Mouse (Mus musculus) left cerebral cortex, postnatal 36 days (tissue): ENCODE measurements at regions not wholly inside any gene's neighbourhood (a gene's known extent, or its start where the extent isn't known, plus 50 kb on each side); places are given as distances from the start of the nearest gene placed in this dataset.

Source experiments
- DNase-seq, 2 experiments: peaks; one replicate each; pipeline ENCODE4 v3.0.0; 2021 to 2022; ENCODE audit warnings: low spot score in 2 of 2, mixed read lengths in 1 of 2
- intact Hi-C: fragments of 180-260 bp; cut with DNase I; formaldehyde crosslinking; loops from one replicate; pipeline ENCODE4 v1.15.1; 2025

DNA sequence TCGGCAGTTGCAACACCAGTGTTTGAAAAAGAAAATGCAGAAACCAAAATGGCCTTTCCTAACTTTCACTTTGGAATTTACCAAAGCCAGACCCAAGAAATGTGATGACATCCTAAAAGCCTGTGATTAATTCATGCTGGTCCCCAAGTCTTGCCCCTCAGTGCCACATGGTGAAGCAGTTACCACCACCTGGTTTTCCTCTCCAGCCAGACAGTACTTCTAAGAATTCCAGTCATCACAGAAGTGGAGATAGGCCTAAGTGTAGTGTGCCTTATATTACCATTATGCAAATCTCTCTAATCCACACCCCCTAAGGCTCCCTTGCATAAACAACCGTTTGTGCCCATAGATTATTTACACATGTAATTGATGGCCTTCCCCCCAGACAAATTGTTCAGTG, 311.0 kb downstream of the Cxcl12 start:
- intact Hi-C loops: no loop called here
- DNase-seq: no peak

DNA sequence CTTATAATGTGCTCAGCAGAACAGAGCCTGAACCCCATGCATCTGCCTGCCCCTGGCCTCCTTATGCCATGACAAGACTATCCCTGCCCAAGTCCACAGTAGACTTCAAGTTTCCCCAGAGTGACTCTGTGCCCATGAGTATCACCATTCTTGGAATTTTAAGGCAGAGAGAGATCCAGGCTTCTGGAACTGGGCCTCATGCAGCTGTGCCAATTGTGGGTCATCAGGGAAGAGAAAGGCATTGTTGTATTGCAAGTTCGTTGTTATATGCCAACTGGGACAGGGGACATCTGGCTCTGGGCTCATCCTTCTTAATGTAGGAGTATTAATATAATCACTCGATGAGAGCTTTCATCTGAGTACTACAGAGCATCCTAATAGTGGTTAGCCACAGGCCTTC, 312.1 kb downstream of the Cxcl12 start:
- intact Hi-C loops: no loop called here
- no peak for DNase-seq

DNA sequence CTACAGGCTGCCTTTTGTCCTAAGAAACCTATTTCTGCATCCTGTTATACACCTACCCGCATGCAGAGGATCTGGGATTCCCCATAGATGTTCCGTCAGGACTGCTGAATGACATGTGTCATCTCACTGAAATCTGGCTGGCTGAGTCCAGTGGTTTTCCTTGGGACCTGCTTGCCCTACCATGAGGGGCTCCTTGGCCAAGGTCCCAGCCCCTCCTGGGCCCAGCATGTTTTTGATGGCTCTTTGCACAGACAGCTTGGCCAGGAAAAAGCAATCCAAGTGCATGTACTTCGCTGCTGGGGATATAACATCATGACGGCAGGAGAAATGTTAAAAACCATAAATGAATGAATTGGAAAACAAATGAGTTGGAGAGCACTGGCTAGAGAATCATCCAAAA, 320.8 kb downstream of the Cxcl12 start:
- DNase-seq: no peak
- intact Hi-C loops: no loop called here

DNA sequence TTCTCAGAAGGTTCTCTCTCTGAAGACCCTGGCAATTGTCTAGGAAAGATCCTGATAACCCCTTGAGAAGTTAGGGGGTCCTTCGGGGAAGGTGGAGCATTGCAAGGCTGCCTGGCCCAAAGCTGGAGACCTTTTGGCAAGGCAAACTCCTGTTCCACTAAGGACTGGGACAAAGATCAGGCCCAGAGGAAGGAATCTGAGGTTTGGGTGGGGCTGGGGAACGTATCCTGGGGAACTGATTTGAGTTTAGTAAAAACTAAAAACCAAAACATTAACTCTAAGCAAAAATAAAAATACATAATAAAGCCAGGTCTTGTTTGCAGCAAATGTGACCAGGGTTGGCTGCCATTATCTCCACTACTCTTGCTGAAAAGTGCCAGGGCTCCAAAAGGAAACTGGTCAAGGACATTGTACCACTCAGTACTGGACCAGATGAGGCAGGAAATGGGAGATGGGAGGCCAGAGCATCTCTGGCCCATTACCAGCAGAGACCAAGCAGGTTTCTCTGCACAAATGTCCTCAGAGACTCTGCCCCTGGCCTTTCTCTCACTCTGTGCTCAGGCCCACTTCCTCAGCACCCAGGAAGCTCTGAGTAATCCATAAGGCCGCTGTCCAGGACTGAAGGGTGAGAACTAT, 321.5 kb downstream of the Cxcl12 start:
- intact Hi-C loops: no loop called here
- no peak for DNase-seq

DNA sequence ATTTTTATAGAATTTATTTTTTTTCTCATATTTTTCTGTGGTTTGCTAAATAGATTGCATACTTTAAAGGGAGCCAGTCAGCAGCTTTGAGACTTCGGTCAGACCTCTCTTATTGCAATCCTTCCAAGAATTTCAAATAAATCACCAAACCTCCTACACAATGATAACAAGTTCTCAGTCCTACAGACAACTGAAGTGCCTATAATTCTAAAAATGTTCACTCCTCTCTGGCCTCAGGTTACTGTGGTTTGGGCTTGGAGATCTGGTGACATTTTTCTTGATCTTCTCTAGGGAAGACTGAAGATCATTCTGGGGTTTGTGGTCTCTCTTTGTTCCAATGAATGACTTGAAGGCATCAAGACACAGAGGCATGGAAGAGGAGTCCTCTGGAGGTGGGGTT, 326.6 kb downstream of the Cxcl12 start:
- intact Hi-C loops: no loop called here
- no peak for DNase-seq

DNA sequence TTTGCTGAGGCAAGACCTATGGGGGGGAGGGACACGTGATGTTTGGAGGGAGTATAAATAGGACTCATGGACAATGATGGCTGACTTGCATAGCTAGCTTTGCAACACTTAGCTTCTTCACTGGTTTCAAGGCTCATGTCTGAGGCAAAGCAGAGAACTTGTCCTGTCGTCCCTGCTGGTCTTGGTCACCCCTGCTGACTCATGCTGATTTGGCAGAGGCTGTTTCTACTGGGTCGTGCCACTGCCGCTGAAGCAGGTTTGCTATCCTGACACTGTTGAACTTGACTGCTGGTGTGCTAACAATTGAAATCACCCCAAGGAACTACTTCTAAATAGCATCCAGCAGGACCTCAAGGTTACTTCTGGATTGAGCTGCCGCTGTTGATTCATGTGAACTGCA, 329.0 kb downstream of the Cxcl12 start:
- no peak for DNase-seq
- intact Hi-C loops: no loop called here

DNA sequence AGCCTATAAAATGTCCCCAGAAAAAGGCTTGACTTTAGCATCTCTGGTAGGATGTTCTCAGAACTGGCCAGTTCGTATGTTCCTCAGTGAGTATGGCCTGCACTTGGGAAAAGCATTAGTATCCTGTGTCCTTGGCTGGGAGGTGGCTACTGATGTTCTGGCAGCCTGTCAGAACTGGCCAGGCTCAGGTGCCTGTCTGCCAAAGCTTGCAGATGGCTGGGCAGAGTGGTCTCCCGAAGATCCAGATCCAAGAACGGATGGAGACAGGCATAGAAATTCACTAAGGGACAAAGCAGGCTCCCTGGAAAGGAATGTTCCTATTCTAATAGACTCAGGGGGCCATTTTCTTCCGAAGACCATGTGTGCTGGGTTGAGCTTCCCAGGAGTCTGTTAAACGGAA, 329.6 kb downstream of the Cxcl12 start:
- DNase-seq: no peak
- intact Hi-C loops: no loop called here

DNA sequence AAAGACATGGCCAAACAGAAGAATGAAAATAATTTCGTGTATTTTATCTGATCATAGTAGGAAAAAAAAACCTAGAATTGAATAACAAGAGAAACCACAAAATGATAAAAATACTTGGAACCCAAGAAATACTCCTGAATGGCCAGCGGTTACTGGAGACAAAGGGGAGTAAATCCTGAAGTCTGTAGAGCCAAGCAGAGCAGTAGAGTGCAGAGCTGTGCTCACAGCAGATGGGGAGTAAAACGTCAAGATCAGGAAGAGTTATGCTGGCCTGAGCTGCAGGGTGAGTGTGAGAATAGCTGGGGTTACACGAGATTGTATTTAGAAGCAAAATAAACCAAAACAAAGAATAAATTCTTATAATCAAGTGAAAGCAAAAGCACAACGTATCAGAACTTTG, 334.0 kb downstream of the Cxcl12 start:
- intact Hi-C loops: no loop called here
- DNase-seq: no peak

DNA sequence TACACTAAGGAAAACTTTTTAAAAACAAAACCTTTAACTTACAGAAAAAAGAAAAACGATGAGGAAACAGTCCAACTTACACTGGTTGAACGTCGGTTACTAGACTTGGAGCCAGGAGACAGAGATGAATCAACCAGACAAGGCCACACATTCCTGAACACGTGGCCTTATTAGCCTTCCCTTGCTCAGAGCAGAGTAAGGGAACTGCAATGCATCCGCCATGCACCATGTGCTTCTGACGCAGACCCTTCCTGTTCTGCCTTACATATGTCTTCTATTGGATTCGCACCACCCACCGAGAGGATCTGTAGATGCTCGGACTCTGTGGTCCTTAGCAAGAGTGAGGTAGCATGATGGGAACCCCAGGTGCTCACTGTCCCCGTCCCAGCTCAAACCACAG, 336.2 kb upstream of the Zfp637 start:
- DNase-seq: no peak
- intact Hi-C loops: no loop called here

DNA sequence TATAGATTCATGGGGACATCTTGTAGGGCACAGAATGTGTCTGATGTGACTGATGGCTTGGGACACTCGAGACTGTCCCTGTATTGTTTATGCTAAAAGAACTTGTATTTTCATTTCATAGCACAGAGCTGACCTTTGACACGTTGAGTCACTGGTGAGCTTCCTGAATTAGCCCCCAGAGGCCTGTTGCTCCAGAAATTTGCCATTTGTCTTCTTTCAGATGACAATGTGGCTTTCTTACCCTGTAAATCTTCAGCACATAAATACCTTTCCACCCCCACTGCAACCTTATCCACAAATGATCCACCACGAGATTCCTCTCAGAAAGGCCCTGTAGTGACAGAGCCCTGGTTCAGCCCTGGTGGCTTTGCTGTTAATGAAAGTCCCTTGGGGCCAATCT, 335.5 kb upstream of the Zfp637 start:
- intact Hi-C loops: no loop called here
- no peak for DNase-seq

DNA sequence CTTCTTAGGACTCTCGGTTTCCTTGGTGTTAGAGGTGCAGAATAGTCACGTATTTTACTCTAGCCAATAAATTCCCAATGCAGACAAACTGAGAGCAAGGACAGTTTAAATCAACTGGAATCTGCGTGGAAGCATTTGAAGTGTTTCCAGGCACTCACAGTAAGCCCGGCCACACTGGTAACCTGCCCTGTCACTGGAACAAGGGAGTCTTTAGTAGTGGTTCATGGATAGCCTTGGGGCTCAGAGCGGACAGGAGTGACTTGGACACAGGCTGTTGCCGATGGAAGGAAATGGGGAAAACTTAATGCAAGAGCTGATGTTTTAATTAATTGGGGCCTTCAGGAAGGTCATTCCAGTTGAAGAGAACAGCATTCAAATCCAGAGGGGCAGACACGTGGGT, 334.4 kb upstream of the Zfp637 start:
- no peak for DNase-seq
- intact Hi-C loops: no loop called here

DNA sequence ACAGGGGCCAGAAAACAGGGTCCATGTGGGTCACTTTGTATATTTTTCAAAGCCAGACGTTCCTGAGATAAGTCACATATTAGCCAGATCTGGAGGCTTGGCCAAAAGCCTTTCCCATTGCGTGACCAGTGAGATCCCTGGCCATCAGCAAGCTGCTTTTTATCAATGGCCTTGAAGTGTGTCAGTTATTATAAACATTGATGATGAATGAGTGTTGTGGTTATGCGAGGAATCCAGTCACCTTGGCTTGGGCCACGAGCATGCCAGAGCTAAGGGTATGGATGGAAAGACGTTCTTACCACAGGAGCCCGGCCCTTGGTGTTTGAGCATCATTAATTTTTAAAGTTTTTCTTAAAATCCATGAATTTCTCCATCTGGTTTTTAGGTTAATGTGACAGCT, 332.1 kb upstream of the Zfp637 start:
- intact Hi-C loops: no loop called here
- DNase-seq: no peak

DNA sequence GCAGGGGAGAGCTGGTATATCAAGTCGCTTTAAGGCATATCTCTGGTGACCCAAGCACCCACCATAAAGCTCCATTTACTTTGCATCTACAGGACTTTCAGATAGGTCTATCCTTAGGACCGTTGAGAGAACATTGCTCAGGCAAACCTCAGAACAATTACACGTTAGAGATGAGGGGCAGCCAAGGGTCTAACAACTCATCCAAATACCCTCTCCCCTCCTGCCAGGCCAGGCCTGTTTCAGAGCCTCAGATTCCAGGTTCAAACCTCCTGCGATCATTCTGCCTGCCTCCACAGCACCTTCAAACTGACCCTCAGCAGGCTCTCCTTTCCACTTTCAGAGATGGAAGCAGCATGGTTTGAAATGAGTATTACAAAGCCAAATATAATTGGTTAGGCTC, 331.0 kb upstream of the Zfp637 start:
- intact Hi-C loops: no loop called here
- DNase-seq: no peak

DNA sequence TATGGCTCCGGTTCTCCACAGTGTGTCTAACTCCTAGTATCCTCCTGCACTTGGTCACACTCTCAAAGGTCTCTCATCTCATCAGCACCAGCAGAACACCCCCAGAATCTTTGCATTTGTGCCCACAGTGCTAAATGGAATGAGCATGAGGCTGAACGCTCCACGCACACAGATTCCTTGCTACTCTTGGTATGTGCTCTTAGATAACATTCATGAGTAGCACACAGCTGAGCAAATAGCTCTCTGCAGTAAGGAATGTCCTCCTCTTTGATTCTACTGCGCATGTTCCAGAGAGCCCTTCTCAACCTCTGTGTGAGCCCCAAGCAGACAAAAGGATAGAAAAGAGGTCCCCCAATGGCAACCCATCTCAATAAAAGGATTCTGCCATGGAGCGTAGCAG, 326.1 kb upstream of the Zfp637 start:
- intact Hi-C loops: no loop called here
- no peak for DNase-seq

DNA sequence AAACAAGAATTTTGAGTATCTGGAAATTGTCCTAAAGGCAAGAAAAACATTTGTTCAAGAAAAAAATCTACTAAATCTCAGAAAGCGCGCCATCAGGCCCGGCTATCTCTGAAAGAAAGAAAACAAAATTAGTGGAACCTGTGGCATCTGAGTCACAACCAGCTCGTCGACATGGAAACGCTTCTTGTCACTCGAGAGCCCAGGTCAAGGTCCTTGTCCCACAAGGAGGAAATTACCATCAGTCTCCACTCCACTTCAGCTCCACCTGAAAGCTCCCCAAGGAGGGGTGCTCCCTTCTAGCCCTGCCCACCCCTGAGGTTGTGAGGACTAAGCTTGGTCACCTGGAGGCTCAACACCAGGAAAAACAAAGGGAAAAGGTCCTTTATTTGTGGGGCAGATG, 324.1 kb upstream of the Zfp637 start:
- intact Hi-C loops: no loop called here
- DNase-seq: no peak

DNA sequence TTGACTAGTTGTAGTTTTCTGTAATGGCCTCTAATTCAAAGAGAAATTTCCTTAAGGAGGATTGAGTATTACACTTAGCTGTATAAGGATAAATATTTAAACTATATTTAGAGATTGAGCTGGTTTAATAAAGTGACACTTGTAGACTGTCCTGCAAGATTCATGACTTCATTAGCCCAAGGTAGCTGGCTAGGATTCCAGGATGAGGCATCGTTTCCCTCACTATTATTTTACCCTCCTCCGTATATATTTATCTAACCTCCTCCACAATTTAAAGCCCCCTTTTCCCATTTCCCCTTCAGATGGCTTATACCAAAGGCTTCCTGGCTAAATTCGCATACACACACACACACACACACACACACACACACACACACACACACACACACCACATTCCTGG, 322.0 kb upstream of the Zfp637 start:
- no peak for DNase-seq
- intact Hi-C loops: no loop called here

DNA sequence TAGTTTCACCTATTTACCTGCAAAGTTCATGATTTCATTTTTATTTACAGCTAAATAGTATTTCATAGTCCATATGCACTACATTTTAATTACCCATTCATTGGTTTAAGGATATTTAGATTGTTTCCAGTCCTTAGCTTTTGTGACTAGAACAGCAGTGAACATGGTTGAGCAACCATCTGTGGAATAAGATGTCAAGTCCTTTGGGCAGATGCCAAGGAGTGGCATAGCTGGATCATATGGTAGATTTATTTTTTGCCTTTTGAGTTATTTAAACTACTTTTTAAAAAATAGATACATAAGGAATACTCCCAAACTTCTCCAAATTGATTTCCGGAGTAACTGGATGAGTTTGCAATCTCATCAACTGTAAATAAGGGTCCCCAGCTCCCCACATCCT, 321.5 kb upstream of the Zfp637 start:
- intact Hi-C loops: no loop called here
- no peak for DNase-seq

DNA sequence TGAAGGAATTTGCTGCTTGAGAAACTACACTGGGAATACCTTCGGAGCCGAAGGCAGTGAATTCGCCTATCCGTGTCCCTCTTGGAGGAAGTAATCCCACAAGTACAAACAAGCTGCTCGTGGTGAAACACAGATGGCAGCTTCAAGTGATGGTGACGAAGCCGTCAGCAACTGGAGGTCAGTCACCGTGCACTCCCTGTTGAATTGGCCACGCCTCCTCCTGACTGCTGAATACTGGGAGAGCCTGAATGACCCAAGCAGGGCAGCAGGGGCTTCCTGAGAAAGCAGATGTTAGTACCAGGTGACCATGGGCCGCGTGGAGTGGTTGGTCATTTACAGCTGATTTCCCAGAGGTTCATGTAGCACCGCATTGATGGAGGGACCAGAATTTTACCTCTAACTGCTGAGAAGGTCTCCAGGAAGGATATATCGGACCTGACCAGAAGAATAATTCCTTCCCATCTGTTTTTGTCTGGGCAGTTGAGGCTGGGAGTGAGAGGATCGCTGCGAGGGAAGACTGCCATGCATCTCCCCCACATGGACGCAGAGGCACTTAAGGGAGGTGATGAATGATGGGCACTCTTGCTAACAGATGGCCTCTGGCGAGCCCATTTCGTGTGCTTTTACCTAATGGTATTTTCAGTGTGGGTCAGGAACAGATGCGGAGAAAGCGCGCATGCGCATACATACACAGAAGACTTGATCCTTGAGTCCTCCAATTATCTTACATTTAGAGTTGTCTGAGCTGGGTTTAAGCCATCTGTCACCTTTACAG, 314.6 kb upstream of the Zfp637 start:
- DNase-seq: no peak
- intact Hi-C loops: no loop called here

DNA sequence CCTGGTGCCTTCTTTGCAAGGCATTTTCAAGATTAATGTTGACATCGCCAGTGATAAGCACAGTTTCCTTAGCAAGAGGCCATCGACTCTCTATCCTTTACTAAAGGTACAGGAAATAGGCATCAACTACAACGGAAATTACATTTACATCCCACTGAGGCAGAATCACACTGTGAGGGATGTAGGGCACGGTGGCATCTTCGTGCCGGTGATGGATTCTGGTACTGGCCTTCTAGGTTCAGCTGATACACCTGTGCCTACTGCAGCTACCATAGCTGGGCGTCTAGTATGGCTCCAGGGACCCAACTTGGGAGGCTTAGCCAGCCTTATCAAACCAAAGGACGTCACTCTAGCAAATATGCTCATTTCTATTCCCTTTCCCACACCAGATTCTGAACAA, 313.5 kb upstream of the Zfp637 start:
- intact Hi-C loops: no loop called here
- DNase-seq: no peak

DNA sequence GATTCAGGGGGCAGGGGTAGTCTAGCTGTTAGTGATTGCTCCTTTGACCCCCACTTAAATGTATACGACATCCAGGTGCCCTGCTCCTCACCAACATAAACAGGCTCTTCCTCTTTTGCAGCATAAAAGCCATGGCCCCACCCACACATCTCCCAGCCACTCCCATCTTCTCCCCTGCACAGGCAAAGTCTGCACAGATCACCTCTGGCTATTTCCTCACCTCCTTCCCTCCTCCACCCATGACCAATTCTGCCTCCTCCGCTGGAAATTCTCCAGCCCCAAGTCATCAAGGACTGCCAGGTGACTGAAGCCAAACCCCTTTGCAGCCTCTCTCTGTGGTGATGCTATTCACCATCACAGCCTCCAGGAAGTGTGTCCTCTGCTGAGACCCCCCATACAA, 306.8 kb upstream of the Zfp637 start:
- DNase-seq: no peak
- intact Hi-C loops: no loop called here

DNA sequence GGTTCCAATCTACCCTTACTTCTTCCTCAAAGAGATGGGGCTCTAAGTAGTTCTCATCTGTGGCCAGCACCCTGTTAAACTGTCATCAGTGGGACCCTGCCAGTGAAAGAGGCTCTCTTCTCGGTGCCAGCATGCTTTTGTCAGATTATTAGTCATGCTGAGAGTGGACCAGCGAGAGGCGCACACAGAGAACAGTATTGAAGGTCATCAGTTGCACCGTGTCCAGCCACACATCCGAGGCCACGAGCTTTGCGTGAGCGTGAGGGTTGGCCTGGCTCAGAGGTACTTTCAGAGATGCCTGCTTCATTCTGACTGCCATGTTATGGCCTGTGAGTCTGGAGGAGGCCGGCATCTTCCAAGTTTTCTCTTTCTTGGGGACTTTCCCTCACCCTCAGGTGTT, 306.0 kb upstream of the Zfp637 start:
- no peak for DNase-seq
- intact Hi-C loops: no loop called here

DNA sequence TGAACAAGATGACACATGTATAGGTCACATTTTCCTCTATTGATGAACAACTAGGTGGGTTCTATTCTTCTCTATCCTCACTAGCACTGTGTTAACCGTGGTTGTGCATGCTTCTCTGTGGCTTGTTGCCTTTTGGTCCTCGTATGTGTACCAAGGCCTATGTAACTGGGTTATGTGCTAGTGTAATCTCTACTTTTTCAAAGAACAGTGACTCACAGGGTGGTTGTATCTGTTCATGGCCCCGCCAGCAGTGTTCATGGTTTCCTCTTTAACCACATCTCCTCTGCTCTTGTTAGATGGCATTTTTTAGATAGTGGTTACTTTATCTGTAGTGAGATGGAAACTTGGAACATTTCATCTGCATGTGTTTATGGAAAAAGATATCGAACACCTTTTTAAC, 304.9 kb upstream of the Zfp637 start:
- intact Hi-C loops: no loop called here
- no peak for DNase-seq
